Mouse (Mus musculus): ENCODE results near the gene Pigh. TPM values are rescaled to one million over a fixed set of nuclear protein-coding genes. Genes with fewer than 3 reads are reported as not detected.

The Pigh gene
- polyA plus RNA-seq, 2 experiments from 2014 or later = 31.8 to 35.7 TPM

GRCm38 (mm10) chr12:79066431-79066830 is 23.0 kb downstream of the Pigh start:
- no peak for ATAC-seq

- no peak for ATAC-seq
These were observed 25.0 kb downstream of the Pigh start for GRCm38 (mm10) chr12:79064451-79064850.

GRCm38 (mm10) chr12:79060766-79061652 is 28.4 kb downstream of the Pigh start:
- ATAC-seq = no peak

GRCm38 (mm10) chr12:79060134-79060533 is 29.3 kb downstream of the Pigh start:
- no peak for ATAC-seq

GRCm38 (mm10) chr12:79059573-79059972 is 29.9 kb downstream of the Pigh start:
- ATAC-seq = no peak

GRCm38 (mm10) chr12:79055276-79055675 is 34.2 kb downstream of the Pigh start:
- ATAC-seq = no peak

- no peak for ATAC-seq
These were observed 37.4 kb downstream of the Pigh start for GRCm38 (mm10) chr12:79052073-79052472.

- no peak for ATAC-seq
These were observed 38.8 kb downstream of the Pigh start for GRCm38 (mm10) chr12:79050545-79051212.

- no peak for ATAC-seq
These were observed 39.6 kb downstream of the Pigh start for GRCm38 (mm10) chr12:79049807-79050206.

GRCm38 (mm10) chr12:79048898-79049297 is 40.6 kb downstream of the Pigh start:
- no peak for ATAC-seq

GRCm38 (mm10) chr12:79047203-79047602 is 42.2 kb downstream of the Pigh start:
- no peak for ATAC-seq

GRCm38 (mm10) chr12:79046171-79046570 is 43.3 kb downstream of the Pigh start:
- no peak for ATAC-seq

- ATAC-seq = no peak
These were observed 44.8 kb downstream of the Pigh start for GRCm38 (mm10) chr12:79044668-79045067.

- no peak for ATAC-seq
These were observed 48.0 kb downstream of the Pigh start for GRCm38 (mm10) chr12:79041436-79041835.

GRCm38 (mm10) chr12:79040201-79040827 is 49.1 kb downstream of the Pigh start:
- no peak for ATAC-seq

- no peak for ATAC-seq
These were observed 49.7 kb downstream of the Pigh start for GRCm38 (mm10) chr12:79039708-79040107.

GRCm38 (mm10) chr12:79035349-79035748 is 54.1 kb downstream of the Pigh start:
- ATAC-seq = no peak

- no peak for ATAC-seq
These were observed 55.1 kb downstream of the Pigh start for GRCm38 (mm10) chr12:79034331-79034730.

Other genes starting within 250 kb of the Pigh start
- gene Atp6v1d, start 228.0 kb downstream of the Pigh start, polyA plus RNA-seq (2017; shearing (Covaris generic)) = 100 to 1,000 TPM; 240 to 257 TPM
- gene Eif2s1, start 227.8 kb downstream of the Pigh start, polyA plus RNA-seq (2017; shearing (Covaris generic)) = 100 to 1,000 TPM; 189 to 200 TPM
- gene Plek2, start 182.7 kb downstream of the Pigh start, polyA plus RNA-seq (2017; shearing (Covaris generic)) = under 1 TPM in 1 of 2 experiments, not detected in 1; 0.39 TPM
- gene Tmem229b, start 82.0 kb downstream of the Pigh start, polyA plus RNA-seq (2017; shearing (Covaris generic)) = 10 to 100 TPM; 33.4 to 52.5 TPM
- gene Plekhh1, start 60.5 kb downstream of the Pigh start, polyA plus RNA-seq (2017; shearing (Covaris generic)) = under 1 TPM in 1 of 2 experiments, not detected in 1; 0.12 TPM
- under 1 TPM in 1 of 2 experiments, not detected in 1; 0.38 TPM for gene Arg2, start 41.1 kb upstream of the Pigh start, polyA plus RNA-seq (2017; shearing (Covaris generic))
- 10 to 100 TPM; 70.9 to 80.2 TPM for gene Vti1b, start 83.0 kb upstream of the Pigh start, polyA plus RNA-seq (2017; shearing (Covaris generic))
- 10 to 100 TPM; 16.0 to 19.2 TPM for gene Rdh11, start 102.6 kb upstream of the Pigh start, polyA plus RNA-seq (2017; shearing (Covaris generic))
- gene Rdh12, start 119.3 kb upstream of the Pigh start, polyA plus RNA-seq (2017; shearing (Covaris generic)) = 10 to 100 TPM; 12.5 to 14.8 TPM
- gene Zfyve26, start 206.7 kb upstream of the Pigh start, polyA plus RNA-seq (2017; shearing (Covaris generic)) = 10 to 100 TPM; 23.1 to 37.7 TPM
- 1 to 10 TPM; 3.7 to 4.5 TPM for gene Rad51b, start 207.6 kb upstream of the Pigh start, polyA plus RNA-seq (2017; shearing (Covaris generic))

All from CD4-positive, CD25-positive, alpha-beta regulatory T cell, adult 4 months (primary cell).